ENCODE assay signal across 16 mouse cellular contexts in genomic region chr2:20639721-20640120, GRCm38 (mm10).
"Had no signal": no experiment of that assay in that cellular context is flagged by ENCODE, and none has a peak within 500 bp of the region (broad histone marks: within the 10 kb centered on the region; RNA-seq: fewer than 3 reads in every experiment).

No protein-coding gene starts in this region.

- H3K36me3 ChIP-seq: lung, embryonic 15.5 days; midbrain, embryonic 15.5 days; neural tube, embryonic 12.5 days; stomach, embryonic 15.5 days had no signal

- DNase-seq: liver, postnatal 0 days; lung, adult 2 months; lung, postnatal 14 days; lung, postnatal 36 days; right cerebral cortex, postnatal 14 days; thymus, adult 2 months; thymus, postnatal 25 days had no signal

- H3K9ac ChIP-seq: liver, postnatal 0 days; lung, embryonic 15.5 days; midbrain, embryonic 15.5 days; neural tube, embryonic 12.5 days; stomach, embryonic 15.5 days had no signal

- H3K27me3 ChIP-seq: lung, embryonic 15.5 days; megakaryocyte, embryonic 14.5 days; midbrain, embryonic 15.5 days; neural tube, embryonic 12.5 days; stomach, embryonic 15.5 days had no signal

- H3K9me3 ChIP-seq: lung, embryonic 15.5 days; megakaryocyte, embryonic 14.5 days; midbrain, embryonic 15.5 days; neural tube, embryonic 12.5 days; stomach, embryonic 15.5 days had no signal

- H3K4me3 ChIP-seq: lung, embryonic 15.5 days; megakaryocyte, embryonic 14.5 days; midbrain, embryonic 15.5 days; neural tube, embryonic 12.5 days; stomach, embryonic 15.5 days had no signal

- H3K4me2 ChIP-seq: lung, embryonic 15.5 days; midbrain, embryonic 11.5 days; midbrain, embryonic 15.5 days; neural tube, embryonic 12.5 days; stomach, embryonic 15.5 days had no signal

- H3K4me1 ChIP-seq: lung, embryonic 15.5 days; megakaryocyte, embryonic 14.5 days; midbrain, embryonic 15.5 days; neural tube, embryonic 12.5 days; stomach, embryonic 15.5 days had no signal

- H3K27ac ChIP-seq: lung, embryonic 15.5 days; macrophage; midbrain, embryonic 15.5 days; neural tube, embryonic 12.5 days; stomach, embryonic 15.5 days; stomach, postnatal 0 days had no signal

- ATAC-seq: liver, postnatal 0 days; lung, postnatal 0 days; midbrain, embryonic 15.5 days had no signal
